Mouse (Mus musculus): ENCODE data around the gene Tmem243. TPM values are rescaled to one million over a fixed set of nuclear protein-coding genes. Genes with fewer than 3 reads are reported as not detected.

Gene Tmem243
- 3.8 and 5.0 TPM in 2 replicates for polyA plus RNA-seq (2012; rRNA removed)

GRCm38 (mm10) chr5:9100207-9100848 is at the start of gene Tmem243:
Gene Tmem243, plus strand, starts transcription at chr5:9100668.

GRCm38 (mm10) chr5:9161456-9162041 is 61.1 kb downstream of the Tmem243 start, which contains the start of gene Dmtf1:
Gene Dmtf1, minus strand, starts transcription at chr5:9161776.

Other genes with a start within 250 kb of the Tmem243 start
- gene Abcb4, start 207.0 kb upstream of the Tmem243 start, polyA plus RNA-seq (2012; rRNA removed) = 25.5 and 27.1 TPM in 2 replicates
- 20.0 and 24.2 TPM in 2 replicates for gene Crot, start 103.3 kb upstream of the Tmem243 start, polyA plus RNA-seq (2012; rRNA removed)
- gene Dmtf1, start 61.1 kb downstream of the Tmem243 start, polyA plus RNA-seq (2012; rRNA removed) = 11.0 and 12.4 TPM in 2 replicates
- gene 9330182L06Rik, start 165.4 kb downstream of the Tmem243 start, polyA plus RNA-seq (2012; rRNA removed) = 0.12 and 0.13 TPM in 2 replicates